Mouse (Mus musculus): Measurements from ENCODE around the gene Slc35b2. TPM values are rescaled to one million over a fixed set of nuclear protein-coding genes. Genes with fewer than 3 reads are reported as not detected.

Gene Slc35b2
- polyA plus RNA-seq, 1 experiment from 2014 or later, result 75.8 TPM

DNA sequence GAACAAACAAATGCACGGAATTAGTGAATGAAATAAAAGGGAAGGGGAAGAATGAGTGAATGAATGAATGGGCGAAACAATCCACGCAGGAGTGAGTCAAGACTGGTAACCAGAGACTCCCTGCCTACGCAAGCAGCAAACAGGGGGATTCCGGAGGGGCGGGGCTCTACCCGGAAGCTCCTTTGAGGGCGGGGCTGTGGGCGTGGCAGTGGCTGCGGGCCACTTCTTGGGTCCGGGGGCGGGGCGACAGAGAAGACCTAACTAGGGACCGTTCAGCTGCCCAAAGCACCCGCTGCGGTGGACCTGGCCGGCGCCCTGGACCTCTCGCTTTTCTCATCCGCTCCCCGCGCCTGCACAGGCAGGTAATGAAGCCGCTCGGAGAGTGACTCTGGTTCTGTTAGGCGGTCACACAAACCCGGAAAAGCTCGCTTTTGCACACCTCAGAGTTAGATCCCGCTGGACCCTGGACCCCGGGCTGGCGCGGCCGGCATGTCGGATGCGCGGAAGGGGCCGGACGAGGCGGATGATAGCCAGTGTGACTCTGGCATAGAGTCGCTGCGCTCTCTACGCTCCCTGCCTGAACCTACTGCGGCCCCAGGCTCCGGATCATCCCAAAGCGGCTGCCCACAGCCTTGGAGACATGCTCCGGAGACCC is 8.1 kb upstream of the Slc35b2 start, which contains the start of gene Nfkbie:
Nfkbie (plus strand) TSS at position 252 of the 655 bp plus-strand sequence.
- H3K4me1 ChIP-seq (replicated peaks), result peaks cover 26% of the 10 kb centered on the region
- ATAC-seq (replicated peaks; ENCODE audit: insufficient number of reproducible peaks, insufficient read depth, low FRiP score, low read depth), result peak; percentile 84
- H3K27ac ChIP-seq, result no peak within 1 kb of the TSS
- peak within 1 kb of the TSS; percentile 77 for H3K4me2 ChIP-seq
- H3K36me3 ChIP-seq, result no peaks in the 10 kb centered on the region
- H3K9ac ChIP-seq, result peak within 1 kb of the TSS; percentile 62
- H3K9me3 ChIP-seq (replicated peaks), result no peaks in the 10 kb centered on the region
- peaks cover 37% of the 10 kb centered on the region for H3K27me3 ChIP-seq
- peak within 1 kb of the TSS; percentile 51 for H3K4me3 ChIP-seq
- WGBS, result 0% methylated on average over 45 of the region's 45 CpGs

DNA sequence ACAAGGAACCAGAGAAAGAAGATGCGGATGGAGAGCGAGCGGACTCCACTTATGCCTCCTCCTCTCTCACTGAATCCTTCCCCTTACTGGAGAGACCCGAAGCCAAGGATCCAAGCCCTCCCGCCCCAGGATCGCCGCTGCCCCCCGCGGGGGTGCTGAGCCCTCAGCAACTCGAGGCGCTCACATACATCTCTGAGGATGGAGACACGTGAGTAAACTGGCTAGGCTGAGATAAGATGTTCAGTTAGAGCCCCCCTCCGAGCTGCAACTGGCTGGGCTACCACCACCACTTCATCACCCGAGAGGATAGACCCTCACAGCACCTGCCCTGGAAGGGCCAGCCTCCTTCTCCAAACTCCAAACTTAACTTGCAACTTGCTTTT is 7.6 kb upstream of the Slc35b2 start:
- Histone ChIP-seq H3K4me3 (peak overlapping the region; percentile 51), H3K9ac (peak overlapping the region; percentile 62), H3K4me2 (peak overlapping the region; percentile 77), H3K27ac (no peak overlapping the region), H3K36me3 (no peaks in the 10 kb centered on the region), H3K27me3 (peaks cover 33% of the 10 kb centered on the region), H3K9me3 (replicated peaks) (no peaks in the 10 kb centered on the region), H3K4me1 (replicated peaks) (peaks cover 26% of the 10 kb centered on the region)
- no peak for ATAC-seq (replicated peaks; ENCODE audit: insufficient number of reproducible peaks, insufficient read depth, low FRiP score, low read depth)
- WGBS, result 1% methylated on average over 14 of the region's 14 CpGs

DNA sequence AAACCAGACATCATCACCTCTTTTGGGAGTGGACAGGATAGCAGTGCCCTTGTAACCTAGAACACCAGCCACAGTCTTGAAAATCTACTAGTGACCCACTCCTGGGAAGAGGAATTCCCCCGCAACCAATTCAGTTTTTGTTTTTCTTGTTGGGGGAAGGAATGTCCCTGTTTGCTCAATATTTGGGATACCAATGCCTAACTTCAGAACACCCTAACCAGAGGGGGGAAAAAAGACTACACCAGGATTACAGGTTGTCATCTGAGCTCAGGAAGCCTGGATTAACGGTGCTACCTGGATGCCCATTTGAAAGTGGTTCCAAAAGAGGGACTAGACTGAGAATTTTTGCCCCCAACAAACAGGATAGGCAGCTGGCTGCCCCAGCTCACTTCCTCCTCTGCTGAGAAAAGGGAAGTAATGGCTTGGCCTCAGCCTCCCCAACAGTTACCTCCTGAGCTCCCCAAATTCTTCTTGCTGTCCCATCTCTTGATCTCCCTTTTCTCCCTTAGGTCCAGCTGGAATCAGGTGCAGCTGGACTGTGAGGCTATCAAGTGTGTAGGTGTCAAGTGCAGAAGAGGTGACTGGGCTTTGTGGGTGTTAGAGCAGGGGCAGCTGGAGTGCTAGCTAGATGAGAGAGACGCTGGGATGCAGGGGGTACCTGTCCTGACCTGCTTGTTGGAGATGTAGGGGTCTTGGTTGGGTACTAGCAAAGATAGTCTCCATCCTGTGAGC is 7.0 kb upstream of the Slc35b2 start:
- ATAC-seq (replicated peaks; ENCODE audit: insufficient number of reproducible peaks, insufficient read depth, low FRiP score, low read depth), result no peak
- Histone ChIP-seq H3K4me3 (peak overlapping the region; percentile 51), H3K9ac (peak overlapping the region; percentile 62; the same call in 1 of the 2 replicates), H3K9me3 (replicated peaks) (no peaks in the 10 kb centered on the region), H3K4me1 (replicated peaks) (peaks cover 26% of the 10 kb centered on the region), H3K27me3 (peaks cover 28% of the 10 kb centered on the region), H3K27ac (no peak overlapping the region), H3K36me3 (no peaks in the 10 kb centered on the region), H3K4me2 (peak overlapping the region; percentile 77)
- 57% methylated on average over 3 of the region's 3 CpGs for WGBS

DNA sequence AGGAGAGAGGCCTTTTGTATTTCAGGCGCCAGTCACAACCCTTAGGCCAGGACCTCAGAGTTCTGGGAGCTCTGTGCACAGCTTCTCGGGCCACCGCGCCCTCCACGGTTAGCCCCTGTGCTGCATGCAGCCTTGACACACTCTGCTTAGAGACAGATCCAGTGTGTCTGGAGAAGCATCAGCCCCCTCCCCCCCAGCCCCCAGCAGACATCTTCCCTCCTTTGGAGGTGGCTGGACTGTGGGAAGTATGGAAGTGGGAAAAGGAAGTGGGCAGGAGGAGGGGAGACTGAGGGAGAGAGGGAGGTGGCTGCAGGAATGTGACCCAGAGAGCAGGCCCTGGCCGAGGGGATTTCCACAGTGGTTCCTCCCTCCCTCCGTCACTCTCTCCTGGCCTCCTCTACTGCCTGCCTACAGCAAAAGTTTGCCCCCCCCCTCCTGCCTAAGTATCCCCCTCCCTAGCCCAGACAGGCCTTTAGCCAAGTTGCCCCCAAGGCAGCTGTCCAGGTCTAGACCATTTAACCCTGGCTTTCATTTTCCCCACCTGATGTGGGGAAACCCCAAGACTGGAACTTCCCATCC is 6.3 kb upstream of the Slc35b2 start:
- H3K36me3 ChIP-seq, result no peaks in the 10 kb centered on the region
- H3K9ac ChIP-seq, result no peak overlapping the region
- 54% methylated on average over 7 of the region's 7 CpGs for WGBS
- peaks cover 23% of the 10 kb centered on the region for H3K4me1 ChIP-seq (replicated peaks)
- H3K4me3 ChIP-seq, result peak overlapping the region; percentile 51
- ATAC-seq (replicated peaks; ENCODE audit: insufficient number of reproducible peaks, insufficient read depth, low FRiP score, low read depth), result no peak
- no peaks in the 10 kb centered on the region for H3K9me3 ChIP-seq (replicated peaks)
- peak overlapping the region; percentile 77 for H3K4me2 ChIP-seq
- peaks cover 25% of the 10 kb centered on the region for H3K27me3 ChIP-seq
- H3K27ac ChIP-seq, result no peak overlapping the region

DNA sequence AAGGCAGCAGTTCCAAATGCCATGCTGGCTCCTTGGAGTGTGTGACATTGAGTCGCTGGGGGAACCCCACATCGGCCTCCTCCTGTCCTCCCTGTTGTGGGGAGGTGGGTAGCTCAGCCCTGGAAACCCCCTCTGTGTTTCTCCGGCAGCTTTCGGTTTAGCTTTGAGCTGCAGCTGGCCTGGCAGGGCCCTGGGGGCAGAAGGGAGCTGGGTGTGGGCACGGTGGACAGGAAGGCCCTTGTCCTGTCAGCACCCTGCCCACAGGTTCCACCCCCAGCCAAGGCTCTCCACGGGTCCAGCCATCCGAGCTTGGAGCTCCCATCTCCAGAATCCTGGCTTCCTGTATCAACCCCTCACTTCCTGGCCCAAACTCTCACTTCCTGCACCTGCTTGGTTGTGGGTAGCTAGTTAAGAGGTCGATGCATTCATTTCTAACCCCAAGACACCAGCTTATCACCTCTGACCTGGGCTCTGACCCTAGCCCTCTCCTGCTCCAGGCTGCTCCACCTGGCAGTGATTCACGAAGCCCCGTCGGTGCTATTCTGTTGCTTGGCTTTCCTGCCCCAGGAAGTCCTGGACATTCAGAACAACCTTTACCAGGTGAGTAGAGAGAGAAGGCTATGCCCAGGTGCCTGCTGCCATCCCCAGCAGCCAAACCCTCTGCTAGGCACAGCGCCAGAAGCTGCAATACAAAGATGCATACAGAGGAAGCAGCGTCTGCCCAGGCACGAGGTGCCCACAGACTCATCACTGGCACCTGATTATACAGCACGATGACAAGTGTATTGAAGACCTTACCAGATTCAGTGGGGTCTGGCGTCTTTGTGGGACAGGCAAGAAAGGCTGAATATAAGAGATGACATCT is 5.4 kb upstream of the Slc35b2 start:
- 60% methylated on average over 16 of the region's 16 CpGs for WGBS

DNA sequence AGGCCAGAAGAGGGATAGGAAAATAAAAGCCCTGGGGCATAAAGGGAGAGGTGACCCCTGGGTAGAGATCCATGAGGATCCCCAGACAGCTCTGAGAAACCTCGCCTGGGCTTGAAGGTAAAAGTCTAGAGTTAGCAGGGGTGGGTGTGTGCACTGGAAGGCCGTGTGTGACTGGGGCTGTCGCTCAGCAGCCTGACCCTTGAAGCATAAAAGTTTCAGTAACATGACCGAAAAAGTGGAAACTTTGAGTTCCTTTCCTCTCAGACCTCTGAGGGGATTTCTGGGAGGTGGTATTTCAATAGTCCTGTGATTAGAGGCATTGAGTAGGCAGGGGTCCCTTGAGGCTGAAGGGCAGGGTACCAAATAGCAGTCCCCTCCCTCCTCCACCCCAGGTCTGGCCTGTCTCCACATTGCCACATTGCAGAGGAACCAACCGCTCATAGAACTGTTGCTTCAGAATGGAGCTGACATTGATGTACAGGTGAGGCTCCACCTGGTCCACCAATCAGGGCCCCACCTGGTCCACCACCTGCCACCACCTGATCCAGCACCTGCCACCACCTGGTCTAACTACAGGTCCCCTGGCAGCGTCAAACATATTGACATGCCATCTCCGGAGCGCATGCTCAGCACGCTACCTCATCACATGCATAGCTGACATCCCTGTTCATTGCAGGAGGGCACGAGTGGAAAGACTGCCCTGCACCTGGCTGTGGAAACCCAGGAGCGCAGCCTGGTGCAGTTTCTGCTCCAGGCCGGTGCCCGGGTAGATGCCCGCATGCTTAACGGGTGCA is 3.7 kb upstream of the Slc35b2 start:
- Histone ChIP-seq H3K4me3 (no peak overlapping the region), H3K27me3 (peaks cover 13% of the 10 kb centered on the region), H3K9ac (no peak overlapping the region), H3K9me3 (replicated peaks) (no peaks in the 10 kb centered on the region), H3K4me1 (replicated peaks) (peaks cover 32% of the 10 kb centered on the region), H3K4me2 (no peak overlapping the region), H3K27ac (no peak overlapping the region), H3K36me3 (no peaks in the 10 kb centered on the region)
- no peak for ATAC-seq (replicated peaks; ENCODE audit: insufficient number of reproducible peaks, insufficient read depth, low FRiP score, low read depth)
- 82% methylated on average over 15 of the region's 15 CpGs for WGBS

More for the DNA sequence above, 5.4 kb upstream of the Slc35b2 start:
- Histone ChIP-seq H3K4me3 (peak overlapping the region; percentile 51; the same call in 1 of the 2 replicates), H3K9me3 (replicated peaks) (no peaks in the 10 kb centered on the region), H3K4me2 (peak overlapping the region; percentile 77), H3K27me3 (peaks cover 25% of the 10 kb centered on the region), H3K4me1 (replicated peaks) (peaks cover 25% of the 10 kb centered on the region), H3K36me3 (no peaks in the 10 kb centered on the region), H3K9ac (no peak overlapping the region; the same call in 1 of the 2 replicates), H3K27ac (no peak overlapping the region)
- ATAC-seq (replicated peaks; ENCODE audit: insufficient number of reproducible peaks, insufficient read depth, low FRiP score, low read depth), result no peak

DNA sequence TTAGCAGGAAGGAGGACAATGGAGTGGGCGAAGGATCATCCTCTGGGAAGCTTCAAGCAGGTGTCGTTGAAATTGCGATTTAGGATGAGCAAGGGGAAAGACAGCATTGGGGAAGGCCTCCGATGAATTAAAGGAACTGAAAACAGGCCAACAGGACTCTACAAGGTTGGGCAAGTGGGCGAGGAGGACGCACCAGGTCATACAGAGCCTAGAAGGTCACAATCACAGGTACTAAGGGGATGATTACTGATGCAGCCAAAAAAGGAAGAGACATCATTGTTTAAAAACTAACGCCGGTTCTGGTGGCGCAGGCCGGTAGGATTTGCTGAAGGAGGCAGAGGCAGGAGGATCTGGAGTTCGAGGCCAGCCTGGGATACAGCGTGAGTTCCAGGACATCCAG is 458 bp upstream of the Slc35b2 start:
- Histone ChIP-seq H3K27ac (no peak overlapping the region), H3K4me2 (peak overlapping the region; percentile 94; the same call in 1 of the 2 replicates), H3K9me3 (replicated peaks) (no peaks in the 10 kb centered on the region), H3K36me3 (peaks cover 29% of the 10 kb centered on the region), H3K4me3 (peak overlapping the region; percentile 91; the same call in 1 of the 2 replicates), H3K9ac (0 out of 2 replicates have a peak overlapping the region, but pooled peaks have one; percentile 88), H3K4me1 (replicated peaks) (peaks cover 34% of the 10 kb centered on the region), H3K27me3 (no peaks in the 10 kb centered on the region)
- no peak for ATAC-seq (replicated peaks; ENCODE audit: insufficient number of reproducible peaks, insufficient read depth, low FRiP score, low read depth)
- 74% methylated on average over 12 of the region's 12 CpGs for WGBS

DNA sequence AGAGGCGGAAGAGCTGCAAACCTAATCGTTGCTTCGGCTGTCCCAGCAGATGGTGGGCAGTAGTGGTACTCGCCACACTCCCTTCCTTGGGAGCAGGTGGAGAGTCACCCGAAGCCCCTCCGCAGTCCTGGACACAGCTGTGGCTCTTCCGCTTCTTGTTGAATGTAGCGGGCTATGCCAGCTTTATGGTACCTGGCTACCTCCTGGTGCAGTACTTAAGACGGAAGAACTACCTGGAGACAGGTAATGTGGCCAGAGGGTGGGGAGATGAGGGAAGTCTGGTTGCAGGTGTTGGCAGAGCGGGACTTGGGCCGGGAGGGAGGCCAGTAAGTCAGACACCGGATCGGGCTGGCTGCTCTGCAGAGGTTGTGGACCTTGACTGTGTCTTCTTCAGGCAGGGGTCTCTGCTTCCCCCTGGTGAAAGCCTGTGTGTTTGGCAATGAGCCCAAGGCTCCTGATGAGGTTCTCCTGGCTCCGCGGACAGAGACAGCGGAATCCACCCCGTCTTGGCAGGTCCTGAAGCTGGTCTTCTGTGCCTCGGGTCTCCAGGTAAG is 934 bp downstream of the Slc35b2 start:
- ATAC-seq (replicated peaks; ENCODE audit: insufficient number of reproducible peaks, insufficient read depth, low FRiP score, low read depth), result no peak
- Histone ChIP-seq H3K36me3 (peaks cover 43% of the 10 kb centered on the region), H3K9me3 (replicated peaks) (no peaks in the 10 kb centered on the region), H3K27ac (peak overlapping the region; percentile 83), H3K4me3 (peak overlapping the region; percentile 91), H3K27me3 (no peaks in the 10 kb centered on the region), H3K4me1 (replicated peaks) (peaks cover 43% of the 10 kb centered on the region), H3K4me2 (peak overlapping the region; percentile 94), H3K9ac (peak overlapping the region; percentile 88)
- WGBS, result 12% methylated on average over 18 of the region's 18 CpGs

DNA sequence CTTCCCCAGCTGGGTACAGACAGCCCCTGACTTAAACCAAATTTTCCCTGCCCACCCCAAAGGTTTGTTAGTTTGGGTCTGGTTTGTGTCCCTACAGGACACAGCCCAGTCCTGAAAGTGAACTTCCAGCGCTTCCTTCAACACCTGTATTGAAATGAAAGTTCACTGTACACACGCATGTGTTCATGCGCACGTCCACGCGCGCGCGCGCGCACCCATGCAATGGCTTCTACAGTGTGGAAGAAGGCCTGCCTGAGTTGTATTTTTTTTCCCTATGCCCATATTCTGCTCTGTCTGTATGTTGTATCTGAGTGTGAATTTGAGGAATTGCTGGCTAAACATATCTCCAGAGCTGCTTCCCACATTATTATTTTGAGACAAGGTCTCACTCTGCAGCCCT is 1.4 kb downstream of the Slc35b2 start:
- ATAC-seq (replicated peaks; ENCODE audit: insufficient number of reproducible peaks, insufficient read depth, low FRiP score, low read depth), result no peak
- peaks cover 47% of the 10 kb centered on the region for H3K4me1 ChIP-seq (replicated peaks)
- H3K9me3 ChIP-seq (replicated peaks), result no peaks in the 10 kb centered on the region
- WGBS, result 95% methylated on average over 11 of the region's 11 CpGs
- no peak overlapping the region for H3K27ac ChIP-seq
- peak overlapping the region; percentile 88; the same call in 1 of the 2 replicates for H3K9ac ChIP-seq
- peaks cover 48% of the 10 kb centered on the region for H3K36me3 ChIP-seq
- peak overlapping the region; percentile 91 for H3K4me3 ChIP-seq
- H3K4me2 ChIP-seq, result peak overlapping the region; percentile 94
- H3K27me3 ChIP-seq, result no peaks in the 10 kb centered on the region

DNA sequence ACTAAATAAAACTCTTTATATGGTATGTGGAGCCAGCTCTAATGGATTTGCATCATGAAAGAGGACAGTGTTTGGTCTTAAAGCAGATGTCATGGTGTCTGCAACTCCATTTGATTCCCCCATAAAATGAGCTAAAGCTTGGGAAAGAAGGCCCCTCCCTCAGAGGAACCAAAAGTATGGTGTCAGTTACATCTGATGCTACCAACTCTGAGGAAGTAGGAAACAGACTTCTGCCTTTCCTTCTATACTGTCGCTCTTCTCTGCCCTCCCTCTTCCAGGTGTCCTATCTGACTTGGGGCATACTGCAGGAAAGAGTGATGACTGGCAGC is 2.3 kb downstream of the Slc35b2 start:
- Histone ChIP-seq H3K36me3 (peaks cover 57% of the 10 kb centered on the region), H3K27me3 (no peaks in the 10 kb centered on the region), H3K9ac (no peak overlapping the region), H3K27ac (no peak overlapping the region), H3K4me2 (no peak overlapping the region), H3K4me1 (replicated peaks) (peaks cover 54% of the 10 kb centered on the region), H3K9me3 (replicated peaks) (no peaks in the 10 kb centered on the region), H3K4me3 (no peak overlapping the region)
- ATAC-seq (replicated peaks; ENCODE audit: insufficient number of reproducible peaks, insufficient read depth, low FRiP score, low read depth), result no peak
- 75% methylated on average over 1 of the region's 1 CpGs for WGBS

All from heart, embryonic 15.5 days (tissue).